Mouse (Mus musculus): ENCODE results near the gene Traf3.

GRCm38 (mm10) chr12:111271966-111272365 is 105.8 kb downstream of the Traf3 start:
- TF ChIP-seq CTCF (IDR thresholded peaks at IDR 0.05; ENCODE audit: borderline replicate concordance, insufficient read depth, low read depth, low read length) (no peak), POLR2A (IDR thresholded peaks at IDR 0.05; ENCODE audit: borderline replicate concordance, insufficient read depth, low read length) (no peak)

Data from cerebellum, adult 2 months (tissue).